Mouse (Mus musculus) heart, embryonic 15.5 days (tissue): Measurements from ENCODE around the gene Foxo4. TPM values are rescaled to one million over a fixed set of nuclear protein-coding genes. Genes with fewer than 3 reads are reported as not detected.

Experiments
- ATAC-seq: fragments of 200-750 bp; cut with Nextera tagmentation; replicated peaks from 2 replicates; pipeline ENCODE4 v1.8.0; 2017; ENCODE audit warnings: low read depth, moderate TSS enrichment; ENCODE audit not compliant: insufficient number of reproducible peaks, insufficient read depth, low FRiP score
- H3K27ac ChIP-seq: fragments of 300-500 bp; sonication (generic); 2 replicates; pipeline ENCODE4 v1.5.1; 2015; ENCODE audit warnings: mild to moderate bottlenecking, inconsistent platforms
- H3K27me3 ChIP-seq: fragments of 300-500 bp; sonication (generic); 2 replicates; pipeline ENCODE4 v1.6.1; 2015; ENCODE audit warnings: inconsistent platforms
- H3K36me3 ChIP-seq: fragments of 300-500 bp; sonication (generic); 2 replicates; pipeline ENCODE4 v1.6.1; 2015; ENCODE audit warnings: mild to moderate bottlenecking, inconsistent platforms
- H3K4me1 ChIP-seq: fragments of 300-500 bp; sonication (generic); replicated peaks from 2 replicates; pipeline ENCODE4 v1.6.1; 2015; ENCODE audit warnings: inconsistent platforms
- H3K4me2 ChIP-seq: fragments of 300-500 bp; sonication (generic); 2 replicates; pipeline ENCODE4 v1.6.1; 2015; ENCODE audit warnings: inconsistent platforms, mild to moderate bottlenecking, moderate library complexity
- H3K4me3 ChIP-seq: fragments of 300-500 bp; sonication (generic); 2 replicates; pipeline ENCODE4 v1.5.1; 2015; ENCODE audit warnings: mild to moderate bottlenecking, inconsistent platforms
- H3K9ac ChIP-seq: fragments of 300-500 bp; sonication (generic); 2 replicates; pipeline ENCODE4 v1.6.1; 2015; ENCODE audit warnings: mild to moderate bottlenecking, inconsistent platforms
- H3K9me3 ChIP-seq: fragments of 300-500 bp; sonication (generic); replicated peaks from 2 replicates; pipeline ENCODE4 v1.6.1; 2016; ENCODE audit warnings: inconsistent platforms
- WGBS: fragments of 180-500 bp; shearing (Covaris S2); methylation state at CpG from one replicate; pipeline ENCODE4 v1.1.7; 2015; ENCODE audit warnings: mixed read lengths; 5-methylcytosine and 5-hydroxymethylcytosine counted together
- polyA plus RNA-seq: library from polyadenylated mRNA; unstranded; fragments of >200 nt; fragmentation: Nextera tagmentation; extraction: Ambion mirVana; gene quantifications from 2 replicates; pipeline ENCODE4 v1.2.1, GENCODE M21; 2015

Foxo4 gene
- 1.4 and 1.9 TPM in 2 replicates for polyA plus RNA-seq

DNA sequence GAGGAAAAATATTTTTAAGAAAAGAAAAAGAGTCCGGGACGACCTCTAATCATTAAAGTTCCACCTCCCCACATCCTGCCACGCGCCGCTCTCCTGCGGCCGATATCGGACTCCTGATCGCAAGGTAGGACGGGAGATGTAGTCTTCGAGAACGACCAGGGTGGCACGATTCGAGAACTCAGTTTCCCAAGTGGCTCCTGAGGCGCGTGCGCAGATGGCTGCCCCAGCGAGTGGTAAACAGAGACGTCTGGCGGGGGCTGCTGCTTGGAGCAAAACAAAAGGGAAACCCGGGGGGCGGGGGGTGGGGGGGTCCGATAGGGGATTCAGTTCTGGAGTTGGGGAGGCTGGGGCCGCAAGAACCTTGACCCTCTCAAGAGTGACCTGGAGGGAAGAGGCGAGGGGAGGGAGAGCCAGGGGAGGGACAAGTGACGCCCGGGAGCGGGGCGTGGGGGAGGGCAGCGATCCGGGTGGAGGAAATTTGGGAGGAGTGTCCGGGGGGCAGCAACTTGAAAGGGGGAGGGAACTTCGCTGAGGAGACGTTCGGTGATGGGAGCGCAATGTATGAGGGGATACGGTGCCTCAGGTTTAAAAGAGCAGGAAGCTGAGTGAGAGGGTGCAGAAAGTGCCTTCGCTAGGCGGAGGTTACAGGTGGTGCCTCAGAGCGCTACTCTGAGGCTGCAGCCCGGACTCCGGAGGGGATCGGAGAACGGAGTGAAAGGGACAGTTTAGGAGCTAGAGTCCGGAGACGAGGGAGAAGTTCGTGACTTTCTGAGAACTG, at the start of gene Foxo4:
Gene Foxo4 (plus strand): TSS at position 577 of the 778 bp plus-strand sequence.
- Histone ChIP-seq H3K9me3 (no peaks in the 10 kb centered on the region), H3K4me1 (peaks cover 11% of the 10 kb centered on the region), H3K4me2 (peak within 1 kb of the TSS; percentile 82), H3K36me3 (no peaks in the 10 kb centered on the region), H3K4me3 (peak within 1 kb of the TSS; percentile 65), H3K9ac (peak within 1 kb of the TSS; percentile 71), H3K27ac (peak within 1 kb of the TSS; percentile 71), H3K27me3 (no peaks in the 10 kb centered on the region)
- WGBS = 15% methylated on average over 47 of the region's 47 CpGs
- peak; percentile 84 for ATAC-seq

GRCm38 (mm10) chrX:101221834-101222795, 32.2 kb upstream of the Foxo4 start, which contains the start of gene Snx12:
Gene Snx12 (minus strand): TSS chrX:101222563.
- Histone ChIP-seq H3K27ac (peak within 1 kb of the TSS; percentile 77), H3K36me3 (0 out of 2 replicates have a peak, but pooled peaks cover 4% of the 10 kb centered on the region), H3K4me2 (peak within 1 kb of the TSS; percentile 61), H3K4me3 (peak within 1 kb of the TSS; percentile 67), H3K9ac (peak within 1 kb of the TSS; percentile 55), H3K27me3 (no peaks in the 10 kb centered on the region; the same call in 1 of the 2 replicates), H3K9me3 (no peaks in the 10 kb centered on the region), H3K4me1 (0 out of 2 replicates have a peak, but pooled peaks cover 4% of the 10 kb centered on the region)
- 16% methylated on average over 55 of the region's 55 CpGs for WGBS
- ATAC-seq = peak; percentile 97

GRCm38 (mm10) chrX:101222796-101223162, 31.5 kb upstream of the Foxo4 start:
- WGBS = 35% methylated on average over 7 of the region's 7 CpGs
- no peaks in the 10 kb centered on the region; the same call in 1 of the 2 replicates for H3K27me3 ChIP-seq
- no peaks in the 10 kb centered on the region for H3K9me3 ChIP-seq
- 0 out of 2 replicates have a peak, but pooled peaks cover 4% of the 10 kb centered on the region for H3K4me1 ChIP-seq
- peak overlapping the region; percentile 61 for H3K4me2 ChIP-seq
- ATAC-seq = no peak
- peak overlapping the region; percentile 60 for H3K27ac ChIP-seq
- H3K4me3 ChIP-seq = peak overlapping the region; percentile 67
- H3K9ac ChIP-seq = peak overlapping the region; percentile 25; the same call in 1 of the 2 replicates
- 0 out of 2 replicates have a peak, but pooled peaks cover 4% of the 10 kb centered on the region for H3K36me3 ChIP-seq

DNA sequence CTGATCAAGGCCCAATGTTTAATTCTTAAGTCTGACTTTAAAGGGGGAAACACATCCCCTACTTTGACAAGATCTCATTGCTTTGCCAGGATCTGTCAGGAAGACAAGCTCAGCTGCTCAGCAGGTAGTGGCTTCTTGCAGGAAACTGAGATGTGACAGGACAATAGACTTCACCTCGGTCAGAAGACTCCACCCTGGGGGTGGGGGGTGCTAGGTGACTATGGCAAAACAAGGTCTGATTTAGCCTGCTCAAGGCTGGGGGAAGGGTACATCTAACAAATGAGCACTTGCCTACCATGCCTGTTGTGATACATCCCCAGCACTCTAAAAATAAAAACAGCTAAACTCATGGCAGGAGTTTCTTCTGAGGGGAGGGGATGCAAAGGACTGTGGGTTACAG, 9.3 kb upstream of the Foxo4 start:
- Histone ChIP-seq H3K4me2 (no peak overlapping the region), H3K27ac (no peak overlapping the region), H3K9me3 (no peaks in the 10 kb centered on the region), H3K27me3 (no peaks in the 10 kb centered on the region), H3K4me3 (no peak overlapping the region), H3K9ac (no peak overlapping the region), H3K36me3 (no peaks in the 10 kb centered on the region), H3K4me1 (no peaks in the 10 kb centered on the region)
- no peak for ATAC-seq
- WGBS = 21% methylated on average over 1 of the region's 1 CpGs

DNA sequence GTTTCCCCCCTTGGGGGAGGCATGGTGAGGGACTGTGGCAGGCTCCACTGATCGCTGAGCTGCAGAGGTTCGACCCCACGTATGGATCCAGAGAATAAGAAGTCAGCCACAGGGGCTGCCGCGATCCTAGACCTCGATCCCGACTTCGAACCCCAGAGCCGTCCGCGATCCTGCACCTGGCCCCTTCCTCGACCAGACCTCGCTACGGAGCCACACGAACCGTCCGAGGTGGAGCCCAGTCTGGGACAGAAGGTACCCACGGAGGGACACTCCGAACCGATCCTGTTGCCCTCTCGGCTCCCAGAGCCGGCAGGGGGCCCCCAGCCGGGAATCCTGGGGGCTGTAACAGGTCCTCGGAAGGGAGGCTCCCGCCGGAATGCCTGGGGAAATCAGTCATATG, 412 bp downstream of the Foxo4 start:
- 0 out of 2 replicates have a peak, but pooled peaks have one; percentile 5 for ATAC-seq
- Histone ChIP-seq H3K4me3 (peak overlapping the region; percentile 65), H3K27ac (peak overlapping the region; percentile 71), H3K4me1 (peaks cover 11% of the 10 kb centered on the region), H3K27me3 (no peaks in the 10 kb centered on the region), H3K9me3 (no peaks in the 10 kb centered on the region), H3K9ac (peak overlapping the region; percentile 71), H3K4me2 (peak overlapping the region; percentile 82), H3K36me3 (no peaks in the 10 kb centered on the region)
- 12% methylated on average over 26 of the region's 26 CpGs for WGBS

DNA sequence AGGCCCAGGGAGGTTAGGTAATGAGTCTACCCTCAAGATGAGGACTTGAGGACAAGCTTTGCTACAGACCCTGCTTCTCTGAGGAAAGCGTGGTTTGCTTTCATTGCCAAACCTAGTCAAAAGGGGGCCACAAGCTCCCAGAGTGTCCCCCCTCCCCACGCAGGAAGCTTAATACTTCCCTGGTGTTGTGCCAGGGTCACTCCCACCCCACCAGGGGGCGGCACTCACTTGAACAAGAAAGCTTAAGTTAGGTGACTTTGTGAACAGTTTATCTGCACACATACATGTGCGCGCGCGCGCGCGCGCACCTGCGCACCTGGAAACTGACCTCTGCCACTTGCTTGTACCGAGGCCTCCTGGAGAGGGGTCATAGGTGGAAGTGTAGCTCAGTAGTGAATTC, 2.3 kb downstream of the Foxo4 start:
- ATAC-seq = no peak
- peaks cover 21% of the 10 kb centered on the region for H3K4me1 ChIP-seq
- no peak overlapping the region for H3K27ac ChIP-seq
- no peak overlapping the region for H3K9ac ChIP-seq
- no peaks in the 10 kb centered on the region for H3K27me3 ChIP-seq
- WGBS = 78% methylated on average over 13 of the region's 13 CpGs
- H3K36me3 ChIP-seq = no peaks in the 10 kb centered on the region
- no peaks in the 10 kb centered on the region for H3K9me3 ChIP-seq
- no peak overlapping the region for H3K4me2 ChIP-seq
- no peak overlapping the region for H3K4me3 ChIP-seq

DNA sequence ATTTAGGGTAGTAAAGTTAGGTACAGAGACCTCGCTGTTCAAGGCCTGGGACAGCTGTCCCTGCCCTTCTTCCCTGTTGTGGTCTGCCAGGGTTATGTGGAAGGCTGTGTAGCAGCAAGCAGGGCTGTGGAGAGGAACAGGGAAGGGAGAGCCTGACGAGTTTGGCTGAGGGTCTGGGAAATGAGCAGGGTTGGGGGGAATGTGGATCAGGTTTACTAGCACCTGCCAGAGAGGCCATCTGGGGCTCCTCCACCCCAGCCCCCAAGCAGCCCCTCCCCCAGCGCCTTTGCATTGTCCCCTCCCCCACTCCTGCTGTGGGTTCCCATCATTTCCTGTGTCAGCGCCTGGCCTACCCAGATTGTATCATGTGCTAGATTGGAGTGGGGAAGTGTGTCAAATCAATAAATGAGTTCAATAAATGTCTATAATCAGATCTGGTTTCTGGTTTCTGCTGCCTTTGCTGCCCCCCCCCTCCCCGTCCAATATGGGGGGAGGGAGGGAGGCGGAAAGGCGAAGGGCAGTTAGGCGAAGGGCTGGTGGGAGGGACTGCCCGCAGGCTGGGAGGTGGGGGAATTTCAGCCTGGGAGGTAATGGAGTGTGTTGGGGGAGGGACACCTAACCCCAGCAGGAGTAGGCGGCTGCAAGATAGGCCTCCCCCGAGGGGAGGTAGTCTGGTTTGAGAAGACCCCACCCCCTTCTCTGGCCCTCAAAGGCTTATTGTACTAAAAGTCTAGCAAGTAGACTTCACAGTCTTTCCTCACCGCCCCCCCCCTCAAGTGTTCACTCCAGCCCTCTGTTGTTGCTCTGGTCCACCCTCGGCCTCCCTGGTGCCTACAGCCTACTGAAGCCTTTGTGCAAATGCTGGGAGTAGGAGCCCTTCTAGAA, 6.4 kb downstream of the Foxo4 start:
- Histone ChIP-seq H3K4me3 (no peak overlapping the region), H3K4me2 (peak overlapping the region; percentile 30; the same call in 1 of the 2 replicates), H3K9ac (no peak overlapping the region), H3K36me3 (no peaks in the 10 kb centered on the region), H3K27ac (peak overlapping the region; percentile 6; the same call in 1 of the 2 replicates), H3K4me1 (peaks cover 18% of the 10 kb centered on the region), H3K9me3 (no peaks in the 10 kb centered on the region), H3K27me3 (no peaks in the 10 kb centered on the region)
- WGBS = 25% methylated on average over 12 of the region's 13 CpGs
- ATAC-seq = peak; percentile 55; the same call in 1 of the 2 replicates

DNA sequence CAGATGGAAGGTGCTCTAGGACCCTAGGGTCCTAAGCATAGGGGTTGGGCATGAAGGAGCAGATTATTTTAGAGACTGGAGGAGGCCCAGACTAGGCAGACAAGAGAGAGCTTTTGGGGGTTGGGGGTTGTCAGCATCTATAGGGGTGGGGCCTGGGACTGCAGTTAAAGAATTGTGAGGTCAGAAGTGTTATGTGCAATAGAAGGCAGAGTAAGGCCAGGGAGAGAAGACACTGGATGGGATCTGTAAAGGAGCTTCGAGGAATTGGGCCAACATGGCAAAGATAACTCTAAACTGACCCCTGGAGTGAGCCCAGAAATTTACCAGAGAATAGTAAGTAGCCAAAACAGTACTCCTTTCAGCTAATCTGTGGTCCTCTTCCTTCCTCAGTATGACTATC, 9.6 kb downstream of the Foxo4 start, which contains the start of gene Gm614:
Gene Gm614 (minus strand): TSS at position 101 of the 400 bp plus-strand sequence.
- peaks cover 10% of the 10 kb centered on the region for H3K4me1 ChIP-seq
- no peaks in the 10 kb centered on the region for H3K9me3 ChIP-seq
- no peak for ATAC-seq

GRCm38 (mm10) chrX:101266631-101267030, 12.3 kb downstream of the Foxo4 start:
- no peak overlapping the region for H3K27ac ChIP-seq
- H3K36me3 ChIP-seq = no peaks in the 10 kb centered on the region
- H3K27me3 ChIP-seq = no peaks in the 10 kb centered on the region
- H3K9ac ChIP-seq = no peak overlapping the region
- no peak for ATAC-seq
- H3K4me3 ChIP-seq = no peak overlapping the region
- no peaks in the 10 kb centered on the region for H3K9me3 ChIP-seq
- no peaks in the 10 kb centered on the region for H3K4me1 ChIP-seq
- WGBS = 84% methylated on average over 6 of the region's 6 CpGs
- H3K4me2 ChIP-seq = no peak overlapping the region

More for the DNA sequence above, 9.6 kb downstream of the Foxo4 start, which contains the start of gene Gm614:
- Histone ChIP-seq H3K9ac (no peak within 1 kb of the TSS), H3K4me3 (no peak within 1 kb of the TSS), H3K36me3 (no peaks in the 10 kb centered on the region), H3K4me2 (no peak within 1 kb of the TSS), H3K27me3 (no peaks in the 10 kb centered on the region), H3K27ac (no peak within 1 kb of the TSS)
- 80% methylated on average over 1 of the region's 1 CpGs for WGBS

- no peak; the same call in 1 of the 2 replicates for ATAC-seq
- Histone ChIP-seq H3K9ac (no peak within 1 kb of the TSS), H3K9me3 (no peaks in the 10 kb centered on the region), H3K27ac (no peak within 1 kb of the TSS), H3K4me2 (peak within 1 kb of the TSS; percentile 15; the same call in 1 of the 2 replicates), H3K4me1 (no peaks in the 10 kb centered on the region), H3K27me3 (no peaks in the 10 kb centered on the region), H3K4me3 (peak within 1 kb of the TSS; percentile 21; the same call in 1 of the 2 replicates), H3K36me3 (no peaks in the 10 kb centered on the region)
- 41% methylated on average over 5 of the region's 5 CpGs for WGBS
These were observed 13.9 kb downstream of the Foxo4 start, which contains the start of gene Il2rg for GRCm38 (mm10) chrX:101268025-101268754. Gene Il2rg (minus strand): TSS chrX:101268255.
